Mouse (Mus musculus) midbrain, postnatal 0 days (tissue): ENCODE measurements around the gene B3gat1. TPM values are rescaled to one million over a fixed set of nuclear protein-coding genes. Genes with fewer than 3 reads are reported as not detected.

ENCODE experiments used
- ATAC-seq: fragments of 200-750 bp; cut with Nextera tagmentation; 2 replicates; pipeline ENCODE4 v1.8.0; 2017; ENCODE audit warnings: moderate number of reproducible peaks, mild to moderate bottlenecking, moderate TSS enrichment, moderate library complexity; ENCODE audit not compliant: low FRiP score
- DNase-seq: peaks from one replicate; pipeline ENCODE4 v3.0.0-alpha.2; 2015; ENCODE audit warnings: low spot score
- H3K27ac ChIP-seq: fragments of 300-500 bp; sonication (generic); 2 replicates; pipeline ENCODE4 v1.5.1; 2014; ENCODE audit warnings: low read depth, mild to moderate bottlenecking, low read length, mixed read lengths
- H3K27me3 ChIP-seq: fragments of 300-500 bp; sonication (generic); 2 replicates; pipeline ENCODE4 v1.6.1; 2014; ENCODE audit warnings: low read length, control low read depth, mixed read lengths; ENCODE audit not compliant: insufficient read depth
- H3K36me3 ChIP-seq: fragments of 300-500 bp; sonication (generic); 2 replicates; pipeline ENCODE4 v1.6.1; 2014; ENCODE audit warnings: low read length, control low read depth, mixed read lengths; ENCODE audit not compliant: insufficient read depth
- H3K4me1 ChIP-seq: fragments of 300-500 bp; sonication (generic); 2 replicates; pipeline ENCODE4 v1.6.1; 2014; ENCODE audit warnings: mild to moderate bottlenecking, control low read depth, antibody characterized with exemption, low read length, mixed read lengths; ENCODE audit not compliant: insufficient read depth
- H3K4me2 ChIP-seq: fragments of 300-500 bp; sonication (generic); 2 replicates; pipeline ENCODE4 v1.6.1; 2014; ENCODE audit warnings: low read depth, mild to moderate bottlenecking, low read length, mixed read lengths; ENCODE audit not compliant: poor library complexity, severe bottlenecking
- H3K4me3 ChIP-seq: fragments of 300-500 bp; sonication (generic); 2 replicates; pipeline ENCODE4 v1.5.1; 2014; ENCODE audit warnings: low read depth, mild to moderate bottlenecking, low read length, moderate library complexity
- H3K9ac ChIP-seq: fragments of 300-500 bp; sonication (generic); replicated peaks from 2 replicates; pipeline ENCODE4 v1.6.1; 2014; ENCODE audit warnings: mild to moderate bottlenecking, low read length, moderate library complexity, mixed read lengths; ENCODE audit not compliant: poor library complexity, severe bottlenecking
- H3K9me3 ChIP-seq: fragments of 300-500 bp; sonication (generic); 2 replicates; pipeline ENCODE4 v1.6.1; 2016; ENCODE audit warnings: low read length, control low read depth
- CTCF ChIP-seq: IDR thresholded peaks from 2 replicates; pipeline ENCODE4 v1.5.1; 2016; ENCODE audit warnings: antibody characterized with exemption, mild to moderate bottlenecking
- WGBS: fragments of 180-500 bp; shearing (Covaris S2); extraction: QIAGEN DNeasy Blood & Tissue Kit; methylation state at CpG from one replicate; pipeline ENCODE4 v1.1.7; 2014; 5-methylcytosine and 5-hydroxymethylcytosine counted together
- polyA plus RNA-seq: library from polyadenylated mRNA; unstranded; fragments of >200 nt; fragmentation: Nextera tagmentation; extraction: Ambion mirVana; gene quantifications from 2 replicates; pipeline ENCODE4 v1.2.1, GENCODE M21; 2015
- total RNA-seq: library from RNA; depleted of rRNA; stranded (reverse); fragments of >200 nt; gene quantifications from 2 replicates; pipeline ENCODE4 v1.2.3, GENCODE M21; 2014

The B3gat1 gene
- total and polyA plus RNA-seq, 2 experiments from 2014 or later, result 40.9 to 197 TPM

DNA sequence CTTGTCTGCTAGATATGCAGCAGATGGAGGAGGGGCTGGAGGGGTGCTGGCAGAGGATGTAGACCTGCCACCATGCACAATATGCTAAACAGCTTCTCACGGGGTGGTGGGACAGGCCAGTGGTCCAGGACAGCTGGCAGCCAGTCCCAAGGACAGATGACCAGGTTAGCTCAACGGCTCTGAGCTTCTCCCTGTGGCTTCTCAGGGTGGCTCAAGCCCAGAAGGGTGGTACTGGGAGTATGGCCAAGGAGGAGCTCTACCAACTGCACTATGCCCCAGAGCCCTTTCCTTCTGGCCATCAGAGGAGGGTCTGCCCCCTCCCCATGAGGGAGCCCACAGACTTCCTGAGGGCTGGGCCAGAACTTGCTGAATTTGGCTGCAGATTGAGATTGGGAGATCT, 35.2 kb upstream of the B3gat1 start:
- TF ChIP-seq CTCF, result no peak
- no peaks in the 10 kb centered on the region for H3K27me3 ChIP-seq
- no peak overlapping the region for H3K27ac ChIP-seq
- no peak overlapping the region for H3K4me3 ChIP-seq
- no peaks in the 10 kb centered on the region for H3K9me3 ChIP-seq
- no peaks in the 10 kb centered on the region for H3K36me3 ChIP-seq
- H3K4me2 ChIP-seq, result no peak overlapping the region
- H3K4me1 ChIP-seq, result no peaks in the 10 kb centered on the region
- ATAC-seq (peak; percentile 47; the same call in 1 of the 2 replicates), DNase-seq (peak; percentile 67)
- WGBS, result 78% methylated on average over 2 of the region's 2 CpGs
- H3K9ac ChIP-seq, result no peak overlapping the region

DNA sequence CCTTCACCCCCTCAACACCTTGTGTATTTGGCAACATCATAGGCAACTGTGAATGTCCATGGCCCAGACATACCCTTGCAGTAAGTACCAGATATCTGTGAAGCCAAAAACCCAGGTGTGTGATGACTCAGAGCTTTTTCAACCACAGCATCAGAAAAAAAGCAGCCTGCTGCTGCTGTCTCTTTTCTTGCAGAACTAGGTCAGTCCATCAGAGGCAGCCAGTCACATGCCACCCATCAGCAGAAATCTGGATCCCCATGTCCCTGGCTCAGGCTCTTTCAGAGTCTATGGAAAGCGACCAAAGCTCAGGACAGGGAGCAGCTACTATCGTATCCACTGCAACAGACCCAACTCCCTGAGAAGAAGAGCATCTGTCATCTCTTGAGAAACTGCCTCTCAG, 33.2 kb upstream of the B3gat1 start:
- H3K9ac ChIP-seq, result no peak overlapping the region
- no peak overlapping the region for H3K27ac ChIP-seq
- no peaks in the 10 kb centered on the region for H3K27me3 ChIP-seq
- WGBS, result 85% methylated on average over 2 of the region's 2 CpGs
- no peak for DNase-seq
- H3K9me3 ChIP-seq, result no peaks in the 10 kb centered on the region
- no peaks in the 10 kb centered on the region for H3K4me1 ChIP-seq
- H3K4me3 ChIP-seq, result no peak overlapping the region
- H3K4me2 ChIP-seq, result no peak overlapping the region
- ATAC-seq, result no peak
- H3K36me3 ChIP-seq, result no peaks in the 10 kb centered on the region
- TF ChIP-seq CTCF, result no peak

DNA sequence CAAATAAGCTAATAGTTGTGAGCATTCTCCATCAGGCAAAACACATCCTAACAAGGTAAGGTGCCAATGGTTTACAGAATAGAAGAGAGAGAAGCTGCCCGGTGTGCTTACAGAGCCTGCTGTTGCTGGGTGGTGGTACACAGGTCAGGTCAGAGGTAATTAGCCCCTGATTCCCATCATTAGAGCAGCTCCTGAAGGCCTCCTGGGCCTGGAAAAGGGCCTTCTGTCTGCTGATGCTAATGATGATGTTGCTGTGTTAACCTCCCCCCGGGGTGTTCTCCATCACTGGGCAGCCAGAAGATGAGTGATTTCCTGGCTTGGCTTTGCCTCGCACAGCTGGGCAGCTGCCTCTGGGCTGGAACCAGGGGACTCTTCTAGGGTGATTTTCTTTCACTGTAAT, 15.1 kb upstream of the B3gat1 start:
- Histone ChIP-seq H3K9ac (no peak overlapping the region), H3K4me2 (no peak overlapping the region), H3K9me3 (no peaks in the 10 kb centered on the region), H3K36me3 (no peaks in the 10 kb centered on the region), H3K27ac (no peak overlapping the region), H3K4me3 (no peak overlapping the region), H3K4me1 (no peaks in the 10 kb centered on the region; the same call in 1 of the 2 replicates), H3K27me3 (no peaks in the 10 kb centered on the region)
- DNase-seq, result no peak
- no peak for ATAC-seq
- no peak for TF ChIP-seq CTCF
- WGBS, result 38% methylated on average over 3 of the region's 3 CpGs

DNA sequence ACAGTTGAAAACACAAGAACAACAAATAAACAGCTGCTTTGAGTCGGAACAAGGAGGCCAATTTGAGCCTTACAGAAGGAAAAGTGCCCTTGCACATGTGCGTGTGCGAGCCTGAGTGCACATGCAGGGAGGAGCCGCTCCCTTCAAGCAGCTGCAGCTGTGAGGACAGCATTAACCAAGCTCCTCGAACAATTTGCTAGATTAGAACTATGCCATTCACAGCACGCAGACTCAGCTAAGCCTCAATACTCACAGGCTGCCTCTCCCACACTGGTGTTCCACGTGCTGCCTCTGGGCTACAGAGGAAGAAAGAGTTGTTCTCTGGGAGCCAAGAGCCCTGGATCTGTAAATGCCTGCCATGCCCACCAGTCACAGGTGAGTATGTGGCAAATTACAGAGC, 11.8 kb upstream of the B3gat1 start:
- 44% methylated on average over 7 of the region's 7 CpGs for WGBS
- Histone ChIP-seq H3K9me3 (no peaks in the 10 kb centered on the region), H3K27me3 (no peaks in the 10 kb centered on the region), H3K4me1 (no peaks in the 10 kb centered on the region; the same call in 1 of the 2 replicates), H3K9ac (no peak overlapping the region), H3K4me2 (no peak overlapping the region), H3K4me3 (no peak overlapping the region), H3K36me3 (no peaks in the 10 kb centered on the region), H3K27ac (no peak overlapping the region)
- DNase-seq (peak; percentile 27), ATAC-seq (no peak)
- TF ChIP-seq CTCF, result no peak

DNA sequence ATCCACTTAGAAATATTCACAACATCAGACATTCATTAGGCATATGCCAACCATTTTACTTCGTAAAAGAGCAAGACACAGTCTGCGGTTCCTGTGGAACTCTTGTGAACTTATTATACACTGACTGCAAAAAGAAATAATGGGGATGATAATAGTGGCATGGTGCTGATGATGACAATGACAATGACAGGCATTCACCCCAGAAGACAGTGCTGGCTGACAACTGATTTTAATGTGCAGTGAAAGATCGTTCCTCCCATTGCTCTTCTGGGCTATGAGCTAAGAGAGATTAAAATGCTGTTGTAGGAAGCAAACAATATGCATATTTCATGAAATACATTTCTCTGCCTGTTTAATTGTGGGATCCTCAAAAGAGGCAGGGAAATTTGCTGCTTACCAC, 7.8 kb upstream of the B3gat1 start:
- Histone ChIP-seq H3K4me2 (no peak overlapping the region), H3K36me3 (no peaks in the 10 kb centered on the region), H3K4me1 (no peaks in the 10 kb centered on the region; the same call in 1 of the 2 replicates), H3K9me3 (no peaks in the 10 kb centered on the region), H3K9ac (no peak overlapping the region), H3K4me3 (no peak overlapping the region), H3K27me3 (no peaks in the 10 kb centered on the region), H3K27ac (no peak overlapping the region)
- WGBS, result 61% methylated on average over 3 of the region's 3 CpGs
- TF ChIP-seq CTCF, result no peak
- ATAC-seq (no peak), DNase-seq (no peak)

DNA sequence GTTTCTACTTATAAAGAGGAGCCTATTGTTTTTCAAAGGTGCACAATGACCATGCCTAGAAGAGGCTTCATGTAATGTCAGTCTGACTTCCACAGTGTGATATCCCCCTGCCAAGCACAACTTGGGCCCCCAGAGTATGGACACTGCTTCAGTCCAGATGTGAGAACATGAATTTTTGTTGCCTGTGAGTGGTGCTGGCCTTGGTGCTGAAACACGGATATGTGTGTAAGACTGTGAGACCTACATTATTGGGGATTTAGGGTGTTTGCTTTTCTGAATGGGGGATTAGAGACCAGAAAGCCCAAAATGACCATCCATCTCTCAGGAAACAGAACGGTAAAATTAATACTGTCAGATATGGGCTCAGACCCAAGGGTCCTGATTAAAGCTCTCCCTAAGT, 6.1 kb upstream of the B3gat1 start:
- 34% methylated on average over 2 of the region's 2 CpGs for WGBS
- Histone ChIP-seq H3K9me3 (no peaks in the 10 kb centered on the region), H3K27me3 (no peaks in the 10 kb centered on the region), H3K4me2 (no peak overlapping the region), H3K9ac (no peak overlapping the region), H3K36me3 (no peaks in the 10 kb centered on the region), H3K4me1 (no peaks in the 10 kb centered on the region), H3K4me3 (no peak overlapping the region), H3K27ac (no peak overlapping the region)
- no peak for TF ChIP-seq CTCF
- ATAC-seq (no peak), DNase-seq (no peak)
